Mouse (Mus musculus) adrenal gland, adult 2 months (tissue): ENCODE measurements around the gene 1700001C02Rik. TPM values are rescaled to one million over a fixed set of nuclear protein-coding genes. Genes with fewer than 3 reads are reported as not detected.
A peak's percentile ranks its signal among the peaks of the same experiment; 100 is the strongest.

ENCODE experiments used
- DNase-seq: peaks from one replicate; pipeline ENCODE4 v3.0.0; 2021
- long read RNA-seq: library from polyadenylated mRNA; stranded (forward); transcript quantifications from one replicate; pipeline ENCODE4 v2.0.0, GENCODE M21; 2021
- polyA plus RNA-seq: library from polyadenylated mRNA; depleted of rRNA; stranded (reverse); fragments of >200 nt; gene quantifications from 2 replicates; pipeline ENCODE4 v1.2.3, GENCODE M21; 2012; rRNA removed
- total RNA-seq, 2 experiments: library from RNA; stranded (reverse); gene quantifications; 2 replicates each; pipeline ENCODE4 v1.2.3; 2021

1700001C02Rik gene
- total RNA-seq, result not detected
- polyA plus RNA-seq, result not detected in 2 replicates
- long read RNA-seq, result 0 reads

DNA sequence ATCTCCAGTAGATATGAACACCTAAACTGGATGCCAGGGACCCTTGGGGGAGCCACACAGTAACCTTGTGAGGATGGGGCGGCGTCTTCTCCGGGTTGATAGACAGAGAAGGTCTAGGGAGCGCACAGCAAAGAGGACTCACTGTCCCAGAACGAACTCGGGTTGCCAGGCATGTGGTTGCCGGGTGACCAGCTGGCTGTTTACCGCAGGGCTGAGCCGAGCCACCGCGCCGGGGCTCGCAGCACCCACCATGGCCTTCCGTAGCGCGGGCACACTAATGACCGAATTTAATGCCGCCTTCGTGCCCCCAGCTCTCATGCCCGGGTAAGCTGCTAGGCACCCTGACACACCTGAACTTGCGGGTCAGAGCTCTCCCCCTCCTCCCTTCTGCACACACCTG lies at the start of gene 1700001C02Rik:
1700001C02Rik (plus strand) TSS at position 187 of the 400 bp plus-strand sequence.
- no peak for DNase-seq

DNA sequence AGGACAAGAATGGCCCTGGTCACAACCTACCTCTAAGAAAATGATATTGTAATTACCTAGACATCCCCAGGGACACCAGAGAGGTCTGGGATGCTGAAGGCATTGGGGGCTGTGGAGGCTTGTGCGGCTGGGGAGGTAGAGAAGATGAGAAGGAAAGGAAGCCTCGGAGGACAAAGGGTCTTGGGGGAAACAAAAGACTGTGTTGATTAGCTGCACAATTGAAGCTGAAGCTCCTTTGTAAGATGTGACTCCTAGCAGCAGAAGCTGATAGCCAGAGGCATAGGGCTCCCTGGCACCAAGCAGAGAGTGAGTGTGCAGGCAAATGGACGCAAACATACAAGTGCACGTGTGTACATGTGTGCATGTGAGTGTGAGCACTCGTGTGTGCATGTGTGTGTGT lies 49.2 kb upstream of the 1700001C02Rik start:
- DNase-seq, result no peak

DNA sequence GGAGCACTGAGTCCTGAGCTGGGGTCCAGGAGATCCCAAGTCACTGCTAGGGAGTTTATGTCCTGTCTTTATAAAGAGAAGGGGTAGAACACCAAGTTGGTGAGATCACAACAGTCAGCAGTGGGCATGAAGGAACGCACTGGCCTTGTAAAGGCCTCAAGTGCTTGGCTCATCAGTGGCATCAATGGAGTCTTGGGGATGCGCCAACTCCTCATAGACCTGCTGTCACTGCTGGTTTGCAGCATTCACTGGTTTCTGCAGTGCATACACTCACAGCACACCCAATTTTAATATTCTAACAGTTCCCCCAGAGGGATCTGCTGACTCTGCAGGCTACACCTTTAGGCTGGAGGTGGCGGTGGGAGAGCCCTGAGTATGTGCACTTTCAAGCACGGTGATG lies 42.7 kb upstream of the 1700001C02Rik start:
- no peak for DNase-seq

DNA sequence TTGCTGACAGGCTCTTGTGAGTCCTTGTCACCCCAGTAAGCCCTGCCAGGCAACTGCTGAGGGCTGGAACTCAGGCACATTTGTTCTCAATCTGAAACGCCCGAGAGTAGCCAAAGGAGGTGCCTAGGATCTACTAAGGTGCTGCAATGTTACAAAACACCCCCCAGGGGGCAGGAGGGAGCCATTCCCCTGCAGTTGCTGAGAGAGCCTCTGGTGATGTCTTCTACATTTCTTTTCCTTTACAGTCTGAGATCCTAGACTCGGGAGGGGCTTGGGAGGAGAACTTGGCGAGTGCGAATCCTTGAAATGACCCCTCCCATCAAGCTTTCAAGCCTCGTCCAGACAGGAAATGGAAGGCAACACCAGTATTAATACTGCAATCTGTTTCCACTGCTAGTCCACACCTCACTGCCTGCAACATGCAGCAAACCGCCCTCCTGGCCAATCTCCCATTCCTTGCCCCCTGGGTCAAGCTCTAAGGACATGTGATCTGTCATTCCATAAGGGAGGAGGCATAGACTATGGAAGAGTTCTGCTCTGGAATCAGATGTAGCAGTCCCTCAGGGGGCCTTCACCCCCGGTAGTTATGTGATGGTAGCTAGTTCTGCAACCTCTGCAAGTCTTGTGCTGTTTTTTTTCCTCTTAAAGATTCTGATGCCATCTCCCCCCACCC lies 42.1 kb upstream of the 1700001C02Rik start:
- DNase-seq, result peak; percentile 64

GRCm38 (mm10) chr5:30427406-30427805 lies 38.4 kb upstream of the 1700001C02Rik start:
- DNase-seq, result no peak

- no peak for DNase-seq
Observed at GRCm38 (mm10) chr5:30438931-30439330, 26.9 kb upstream of the 1700001C02Rik start.

DNA sequence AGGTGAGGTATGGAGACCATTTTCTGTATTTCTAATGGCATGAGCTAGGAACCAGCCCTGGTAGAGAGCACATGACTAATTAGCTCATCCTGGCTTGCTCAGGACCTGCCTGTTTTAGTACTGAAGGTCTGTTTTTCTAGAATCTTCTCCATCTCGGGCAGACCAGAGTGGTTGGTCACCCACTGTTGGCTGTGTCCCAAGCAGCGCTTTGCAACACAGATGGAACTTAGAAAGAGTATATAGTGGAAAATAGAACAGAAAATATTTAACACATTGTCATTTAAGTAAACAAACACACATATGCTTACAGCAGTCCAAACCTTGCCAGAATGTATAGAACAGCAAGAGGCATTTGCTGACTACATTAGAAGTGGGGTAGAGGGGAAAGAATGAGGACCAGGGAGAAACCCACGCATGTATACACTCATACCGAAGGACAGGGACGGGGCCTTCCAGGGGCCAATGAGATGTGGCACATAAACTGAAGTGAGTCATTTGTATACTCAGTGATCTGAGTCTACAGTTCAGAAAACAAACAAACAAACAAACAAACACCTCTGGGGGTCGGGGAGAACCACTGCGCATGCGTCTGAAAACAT lies 25.4 kb upstream of the 1700001C02Rik start:
- no peak for DNase-seq

DNA sequence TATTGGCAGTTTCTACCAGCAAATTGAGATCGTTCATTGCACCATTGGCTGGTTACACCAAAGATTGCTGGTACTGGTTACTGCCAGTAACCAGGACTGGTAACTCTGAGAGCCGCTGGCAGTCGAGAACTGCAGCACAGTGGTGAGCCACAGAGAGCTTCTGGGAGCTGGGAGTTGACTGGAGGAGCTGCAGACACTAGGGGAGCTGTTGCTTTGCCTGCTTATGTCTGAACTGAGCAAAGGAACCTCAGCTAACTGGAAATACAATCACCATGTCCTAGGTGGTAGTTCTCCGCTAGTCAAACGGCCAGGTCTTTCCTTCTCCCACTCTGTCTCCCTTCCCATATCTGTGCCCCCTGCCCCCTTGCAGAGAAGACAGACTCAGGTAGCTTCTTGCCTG lies 23.7 kb upstream of the 1700001C02Rik start:
- DNase-seq, result no peak

DNA sequence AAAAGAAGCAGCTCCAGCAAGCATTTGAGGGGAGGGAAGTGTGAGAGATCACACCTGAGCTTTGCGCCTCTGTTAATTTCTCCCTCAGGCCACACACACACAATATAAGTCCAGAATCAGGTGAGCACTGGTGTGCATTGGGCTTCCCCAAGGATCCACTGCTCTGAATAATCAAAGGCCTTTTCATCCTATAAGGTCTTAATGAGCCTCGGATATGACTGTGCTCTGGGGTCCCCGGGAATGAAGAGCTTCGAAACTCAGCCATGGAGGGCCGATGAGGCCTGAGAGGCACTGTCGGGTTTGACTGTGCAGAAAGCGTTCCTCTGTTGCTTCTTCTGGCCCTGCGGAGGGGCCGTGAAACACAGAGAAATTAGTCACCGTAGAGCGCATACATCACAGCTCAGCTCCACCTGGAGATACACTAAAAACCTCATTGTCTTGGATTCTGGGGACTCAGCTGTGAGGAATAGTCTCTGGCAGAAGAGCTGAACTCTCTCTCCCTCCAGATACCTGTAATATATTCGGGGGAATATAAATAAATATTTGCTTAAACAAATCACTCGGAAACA lies 21.4 kb upstream of the 1700001C02Rik start:
- DNase-seq, result no peak

DNA sequence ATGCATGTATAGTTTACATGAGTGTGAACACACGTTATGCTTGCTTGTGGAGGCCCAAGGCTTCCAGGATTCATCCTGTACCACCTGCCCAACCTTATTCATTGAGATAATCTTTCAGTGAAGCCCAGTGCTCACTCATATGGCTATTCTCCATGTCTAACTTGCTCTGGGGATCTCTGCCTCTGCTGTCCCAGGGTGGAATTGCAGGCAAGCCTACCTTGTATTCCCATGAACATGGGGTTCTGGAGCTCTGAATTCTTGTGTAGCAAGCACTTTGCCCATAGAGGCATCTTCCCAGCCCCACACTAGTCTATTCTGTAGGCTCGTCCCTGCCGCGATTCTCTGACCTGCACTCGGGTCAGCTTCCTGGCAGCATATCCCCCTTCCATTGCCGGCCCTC lies 9.8 kb upstream of the 1700001C02Rik start:
- no peak for DNase-seq

- DNase-seq, result no peak
Observed at GRCm38 (mm10) chr5:30460155-30460554, 5.7 kb upstream of the 1700001C02Rik start.

GRCm38 (mm10) chr5:30461821-30462220 lies 4.0 kb upstream of the 1700001C02Rik start, which contains the start of gene Otof:
Gene Otof, minus strand, starts transcription at chr5:30461932.
- peak; percentile 25 for DNase-seq

DNA sequence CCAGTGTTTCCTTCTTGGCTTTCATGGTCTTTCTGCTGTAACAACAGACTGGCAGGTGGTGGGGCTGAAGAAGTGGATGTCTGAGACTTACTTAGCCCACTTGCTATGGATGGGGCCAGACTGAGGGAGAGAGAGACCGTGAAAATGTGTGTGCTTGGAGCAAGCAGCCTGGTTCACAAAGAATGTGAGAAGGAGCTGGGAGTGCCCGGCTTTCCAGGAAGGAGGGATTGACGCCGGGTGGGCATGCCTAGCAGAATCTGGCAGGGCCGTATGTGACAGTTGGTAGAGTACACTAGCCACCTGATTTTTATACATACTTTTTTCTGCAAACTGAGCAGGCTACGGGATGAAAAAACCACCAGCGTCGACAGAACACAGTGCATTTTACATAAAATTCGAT lies 468 bp downstream of the 1700001C02Rik start:
- no peak for DNase-seq

DNA sequence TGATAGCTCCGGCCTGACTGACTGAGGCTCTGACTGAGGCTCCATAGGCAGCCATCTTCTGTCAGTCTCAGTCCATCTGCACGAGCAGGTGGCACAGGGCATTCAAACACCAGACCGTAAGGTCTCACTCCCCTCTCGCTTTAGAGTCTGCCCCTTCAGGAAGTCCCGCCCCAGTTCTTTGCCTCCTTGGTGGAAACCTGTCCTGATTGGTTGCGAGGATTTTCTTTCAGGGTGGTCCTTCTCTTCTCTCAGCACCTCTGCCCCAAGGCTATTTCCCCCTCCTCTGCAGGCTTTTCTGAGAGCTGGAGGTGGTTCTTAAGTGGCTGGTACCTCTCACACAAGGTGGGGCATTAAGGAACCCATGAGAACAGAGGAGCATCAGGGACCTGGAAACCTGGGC lies 4.6 kb downstream of the 1700001C02Rik start:
- DNase-seq, result no peak

- no peak for DNase-seq
Observed at GRCm38 (mm10) chr5:30472148-30472547, 6.3 kb downstream of the 1700001C02Rik start.

GRCm38 (mm10) chr5:30476534-30476933 lies 10.7 kb downstream of the 1700001C02Rik start:
- DNase-seq, result no peak

- peak; percentile 62 for DNase-seq
Observed at GRCm38 (mm10) chr5:30482319-30482718, 16.5 kb downstream of the 1700001C02Rik start.

DNA sequence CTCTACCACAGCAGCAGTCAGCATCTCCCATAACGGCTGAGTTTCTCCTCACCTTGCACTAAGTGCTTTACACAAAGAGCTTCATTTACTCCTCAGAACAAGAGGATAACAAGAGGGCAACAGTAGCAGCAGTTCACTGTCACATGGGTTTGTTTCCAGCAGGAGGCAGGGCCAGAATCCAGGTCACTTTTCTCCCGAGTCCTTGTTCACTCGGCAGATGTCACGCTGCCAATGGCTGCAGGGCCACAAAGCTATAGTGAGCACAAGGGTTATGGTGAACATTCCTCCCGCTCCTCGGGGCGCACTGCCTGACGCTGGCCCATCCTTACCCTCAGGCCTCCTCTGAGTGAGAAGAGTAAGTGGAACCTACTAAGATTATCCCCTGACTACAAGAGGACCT lies 17.7 kb downstream of the 1700001C02Rik start:
- DNase-seq, result no peak

DNA sequence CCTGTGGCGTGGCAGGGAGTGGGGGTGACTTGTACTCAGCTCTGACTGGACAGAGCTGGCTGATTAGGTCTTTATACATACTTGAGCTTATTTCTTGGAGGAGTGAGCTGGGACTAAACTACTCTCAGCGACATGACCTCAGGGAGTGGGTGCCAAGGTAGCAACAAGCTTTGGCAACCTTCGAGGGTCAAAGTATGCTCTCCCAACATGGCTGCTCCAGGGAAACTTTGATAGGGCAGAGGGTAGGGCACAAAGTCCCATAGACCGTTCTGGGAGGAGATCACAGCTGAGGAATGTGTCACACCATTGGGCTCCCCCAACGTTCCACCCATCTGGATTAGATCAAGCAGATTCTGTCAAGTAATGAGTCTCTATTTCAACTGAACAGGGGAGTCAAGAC lies 18.7 kb downstream of the 1700001C02Rik start:
- DNase-seq, result no peak

DNA sequence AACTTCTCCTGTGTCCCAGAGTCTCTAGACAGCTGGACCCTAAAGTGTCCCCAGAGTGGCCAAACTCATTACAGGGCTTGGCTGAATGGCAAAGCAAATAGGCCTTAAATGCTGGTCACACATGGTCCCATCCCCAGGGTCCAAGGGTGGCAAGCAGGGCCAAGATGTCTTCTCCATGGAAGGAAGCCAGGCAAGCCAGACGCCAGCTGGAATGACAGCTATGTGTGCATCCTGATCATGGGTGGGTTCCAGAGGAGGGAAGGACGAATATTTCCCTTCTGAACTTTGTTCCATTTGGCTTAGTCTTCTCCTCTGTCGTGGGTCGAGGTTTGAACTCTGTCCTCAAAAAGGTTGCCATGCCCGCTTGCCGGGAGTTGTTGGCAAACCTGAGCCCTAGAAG lies 19.3 kb downstream of the 1700001C02Rik start:
- DNase-seq, result no peak

- DNase-seq, result no peak
Observed at GRCm38 (mm10) chr5:30490215-30490614, 24.4 kb downstream of the 1700001C02Rik start.

DNA sequence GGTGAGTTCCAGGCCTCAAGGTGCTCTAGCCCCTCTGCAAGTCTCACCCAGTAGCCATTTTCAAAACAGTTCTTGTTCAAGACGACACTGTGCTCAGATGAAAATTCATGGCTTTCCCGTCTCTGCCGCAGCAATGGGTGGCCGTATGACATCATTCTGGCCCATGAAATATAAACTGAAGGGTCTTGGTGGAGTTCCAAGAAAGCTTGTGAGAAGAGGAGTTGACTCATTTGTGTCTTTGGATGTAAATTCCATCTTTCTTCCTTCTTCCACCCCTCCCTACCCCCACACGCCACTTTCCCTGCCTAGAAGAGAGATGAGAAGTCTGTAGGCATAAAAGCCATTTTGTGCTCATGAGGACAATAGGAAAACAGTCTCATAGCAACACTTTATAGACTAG lies 25.0 kb downstream of the 1700001C02Rik start:
- DNase-seq, result no peak

- DNase-seq, result no peak
Observed at GRCm38 (mm10) chr5:30493723-30494122, 27.9 kb downstream of the 1700001C02Rik start.

DNA sequence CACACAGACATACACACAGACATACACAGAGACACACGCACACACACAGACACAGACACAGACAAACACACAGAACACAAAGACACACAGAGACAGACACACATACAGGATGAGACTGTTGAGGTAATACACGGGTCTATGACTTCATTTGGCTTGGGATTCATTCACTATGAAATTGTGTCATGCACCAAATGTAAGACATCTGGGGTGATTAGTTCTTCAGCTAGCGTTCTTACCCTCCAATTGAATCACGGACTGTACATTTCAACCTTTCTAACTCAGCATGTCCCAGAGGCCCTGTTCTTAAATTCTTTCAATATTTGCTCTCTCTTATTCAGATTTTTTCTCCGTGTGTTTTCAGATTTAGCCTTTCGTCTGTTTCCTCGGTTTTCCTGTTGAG lies 28.8 kb downstream of the 1700001C02Rik start:
- DNase-seq, result no peak
